Comparison of ENCODE assay signal across 18 mouse cellular contexts in the genomic region with DNA sequence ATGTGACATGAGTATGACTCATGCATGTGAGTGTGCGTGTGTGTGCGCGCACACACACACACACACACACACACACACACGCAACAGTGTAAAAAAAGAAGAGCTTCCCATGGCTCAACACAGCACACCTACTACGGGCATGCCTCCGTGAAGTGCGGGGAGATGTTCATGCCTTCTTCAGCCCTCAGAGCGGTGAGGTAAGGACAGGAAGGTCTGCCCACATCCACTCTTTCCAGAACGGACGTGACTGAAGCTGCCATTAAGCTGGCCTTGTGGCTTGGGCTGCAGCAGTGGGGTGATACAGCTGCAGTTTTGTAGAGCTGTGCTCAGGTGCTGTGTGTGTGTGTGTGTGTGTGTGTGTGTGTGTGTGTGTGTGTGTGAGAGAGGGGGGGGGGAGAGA.
A peak's percentile ranks its signal among the peaks of the same experiment; 100 is the strongest.
DNase-seq lines count a peak whose midpoint lies in the region; ATAC-seq and TF ChIP-seq lines count a peak whose summit lies in the region.
"Had no signal": no experiment of that assay in that cellular context is flagged by ENCODE, and none has a peak within 500 bp of the region (broad histone marks: within the 10 kb centered on the region; RNA-seq: fewer than 3 reads in every experiment).

No protein-coding gene starts in this region.

- no peak for TF ChIP-seq POLR2A in kidney, adult 2 months (IDR thresholded peaks at IDR 0.05; ENCODE audit: low read depth, low read length)

- no peaks in the 10 kb centered on the region for H3K9me3 ChIP-seq in midbrain, embryonic 10.5 days (replicated peaks)
- no peaks in the 10 kb centered on the region for H3K9me3 ChIP-seq in midbrain, embryonic 11.5 days (ENCODE audit: control insufficient read depth, low read length)
- no peaks in the 10 kb centered on the region for H3K9me3 ChIP-seq in hindbrain, embryonic 15.5 days
- H3K9me3 ChIP-seq in midbrain, embryonic 14.5 days (ENCODE audit: control insufficient read depth, low read length), result no peaks in the 10 kb centered on the region
- H3K9me3 ChIP-seq: heart, embryonic 15.5 days; kidney, embryonic 15.5 days; liver, embryonic 13.5 days had no signal

- peaks cover 6% of the 10 kb centered on the region for H3K36me3 ChIP-seq in midbrain, embryonic 10.5 days
- H3K36me3 ChIP-seq in midbrain, embryonic 11.5 days (ENCODE audit: control insufficient read depth, insufficient read depth, low read length), result no peaks in the 10 kb centered on the region
- H3K36me3 ChIP-seq in hindbrain, embryonic 15.5 days, result no peaks in the 10 kb centered on the region
- no peaks in the 10 kb centered on the region for H3K36me3 ChIP-seq in midbrain, embryonic 14.5 days (ENCODE audit: control insufficient read depth, insufficient read depth, low read length)
- no peaks in the 10 kb centered on the region for H3K36me3 ChIP-seq in kidney, adult 2 months (ENCODE audit: control insufficient read depth, insufficient read depth, low read length)
- H3K36me3 ChIP-seq: heart, embryonic 15.5 days had no signal

- H3K4me1 ChIP-seq in midbrain, embryonic 10.5 days, result peaks cover 53% of the 10 kb centered on the region
- peaks cover 17% of the 10 kb centered on the region for H3K4me1 ChIP-seq in midbrain, embryonic 11.5 days (ENCODE audit: control insufficient read depth, insufficient read depth, low read length)
- peaks cover 71% of the 10 kb centered on the region for H3K4me1 ChIP-seq in hindbrain, embryonic 15.5 days (replicated peaks)
- H3K4me1 ChIP-seq in midbrain, embryonic 14.5 days (ENCODE audit: control insufficient read depth, insufficient read depth, low read length), result peaks cover 44% of the 10 kb centered on the region
- H3K4me1 ChIP-seq in kidney, adult 2 months (ENCODE audit: control insufficient read depth, insufficient read depth, low read length), result peaks cover 72% of the 10 kb centered on the region

- H3K27ac ChIP-seq in midbrain, embryonic 10.5 days (replicated peaks), result 0 out of 2 replicates have a peak overlapping the region, but pooled peaks have one; percentile 0
- no peak overlapping the region for H3K27ac ChIP-seq in midbrain, embryonic 11.5 days (ENCODE audit: low read depth, low read length)
- 0 out of 2 replicates have a peak overlapping the region, but pooled peaks have one; percentile 28 for H3K27ac ChIP-seq in hindbrain, embryonic 15.5 days (replicated peaks)
- peak overlapping the region; percentile 92; the same call in 1 of the 2 replicates for H3K27ac ChIP-seq in midbrain, embryonic 14.5 days (replicated peaks; ENCODE audit: low read depth, low read length)
- no peak overlapping the region for H3K27ac ChIP-seq in kidney, adult 2 months (ENCODE audit: insufficient read depth, low read depth, low read length)
- H3K27ac ChIP-seq: heart, embryonic 15.5 days; kidney, embryonic 15.5 days; liver, embryonic 13.5 days had no signal

- TF ChIP-seq CTCF in kidney, adult 2 months (conservative IDR thresholded peaks at IDR 0.05; ENCODE audit: insufficient read depth, insufficient read length, low read depth, low read length), result no peak

- H3K27me3 ChIP-seq in midbrain, embryonic 10.5 days (ENCODE audit: low read depth, poor library complexity, severe bottlenecking), result no peaks in the 10 kb centered on the region
- no peaks in the 10 kb centered on the region for H3K27me3 ChIP-seq in midbrain, embryonic 11.5 days (ENCODE audit: control insufficient read depth, insufficient read depth, low read length)
- H3K27me3 ChIP-seq in hindbrain, embryonic 15.5 days, result no peaks in the 10 kb centered on the region
- no peaks in the 10 kb centered on the region for H3K27me3 ChIP-seq in midbrain, embryonic 14.5 days (ENCODE audit: control insufficient read depth, insufficient read depth, low read length)
- no peaks in the 10 kb centered on the region for H3K27me3 ChIP-seq in kidney, adult 2 months (replicated peaks; ENCODE audit: control insufficient read depth, insufficient read depth, low read length)
- H3K27me3 ChIP-seq: CH12.LX; heart, embryonic 15.5 days; kidney, embryonic 15.5 days; liver, embryonic 13.5 days had no signal

- WGBS in midbrain, embryonic 10.5 days, result 97% methylated on average over 10 of the region's 10 CpGs
- 90% methylated on average over 10 of the region's 10 CpGs for WGBS in midbrain, embryonic 11.5 days
- 91% methylated on average over 10 of the region's 10 CpGs for WGBS in hindbrain, embryonic 15.5 days
- 93% methylated on average over 10 of the region's 10 CpGs for WGBS in midbrain, embryonic 14.5 days
- WGBS in kidney, adult 2 months, result 82% methylated on average over 10 of the region's 10 CpGs

- H3K4me3 ChIP-seq in midbrain, embryonic 10.5 days, result no peak overlapping the region
- H3K4me3 ChIP-seq in midbrain, embryonic 11.5 days (ENCODE audit: low read depth, low read length), result no peak overlapping the region
- H3K4me3 ChIP-seq in hindbrain, embryonic 15.5 days, result no peak overlapping the region
- H3K4me3 ChIP-seq in midbrain, embryonic 14.5 days (replicated peaks; ENCODE audit: low read depth, low read length), result no peak overlapping the region
- no peak overlapping the region for H3K4me3 ChIP-seq in kidney, adult 2 months (ENCODE audit: insufficient read depth, low read depth, low read length)
- H3K4me3 ChIP-seq: heart, embryonic 15.5 days; kidney, embryonic 15.5 days; layer of hippocampus, adult 2 months; left cerebral cortex, adult 2 months; liver, embryonic 13.5 days had no signal

- no peak for DNase-seq in midbrain, embryonic 10.5 days (ENCODE audit: low spot score)
- DNase-seq in midbrain, embryonic 11.5 days (ENCODE audit: low spot score, missing footprints), result no peak
- no peak for DNase-seq in midbrain, embryonic 14.5 days
- no peak for DNase-seq in layer of hippocampus, adult 11-12 months (ENCODE audit: low spot score)
- no peak for DNase-seq in urinary bladder, postnatal 10 days (ENCODE audit: low spot score)
- DNase-seq in kidney, adult 2 months, result no peak
- DNase-seq: adrenal gland, postnatal 14 days; cerebellum, adult 8-10 months; embryo, embryonic 11 days; heart, adult 18-20 months; liver, embryonic 13.5 days; right cerebral cortex, postnatal 14 days had no signal

- no peak overlapping the region for H3K9ac ChIP-seq in midbrain, embryonic 11.5 days (ENCODE audit: low read length)
- H3K9ac ChIP-seq in hindbrain, embryonic 15.5 days, result no peak overlapping the region
- H3K9ac ChIP-seq in midbrain, embryonic 14.5 days (replicated peaks; ENCODE audit: low read length), result no peak overlapping the region; the same call in 1 of the 2 replicates
- H3K9ac ChIP-seq: heart, embryonic 15.5 days; kidney, embryonic 15.5 days; liver, embryonic 13.5 days had no signal

- no peak overlapping the region for H3K4me2 ChIP-seq in midbrain, embryonic 11.5 days
- H3K4me2 ChIP-seq in hindbrain, embryonic 15.5 days, result no peak overlapping the region
- no peak overlapping the region for H3K4me2 ChIP-seq in midbrain, embryonic 14.5 days (ENCODE audit: low read length)
- H3K4me2 ChIP-seq: heart, embryonic 15.5 days; kidney, embryonic 15.5 days; liver, embryonic 13.5 days had no signal

- ATAC-seq in midbrain, embryonic 11.5 days (ENCODE audit: low FRiP score), result no peak
- ATAC-seq in hindbrain, embryonic 15.5 days (ENCODE audit: low FRiP score, low read depth), result no peak
- no peak for ATAC-seq in midbrain, embryonic 14.5 days (ENCODE audit: low FRiP score, low TSS enrichment)

Comparison
In these comparisons a context has a peak if more than half of its experiments do, and no peak if none do; other contexts are left out.
1. H3K27ac ChIP-seq: peak in midbrain, embryonic 10.5 days (single experiment), hindbrain, embryonic 15.5 days (single experiment) and midbrain, embryonic 14.5 days (single experiment); none in midbrain, embryonic 11.5 days (single experiment) and kidney, adult 2 months (single experiment).